Mouse (Mus musculus): Measurements from ENCODE around the gene Cog4. TPM values are rescaled to one million over a fixed set of nuclear protein-coding genes. Genes with fewer than 3 reads are reported as not detected.
A peak's percentile ranks its signal among the peaks of the same experiment; 100 is the strongest.
"Not testable (repeated sequence)": the region's sequence is repeated elsewhere in the genome, so short reads cannot be mapped to it uniquely, and the experiment has no call there.

Gene Cog4
- total RNA-seq, 2 experiments from 2014 or later, result 54.3 to 58.6 TPM

DNA sequence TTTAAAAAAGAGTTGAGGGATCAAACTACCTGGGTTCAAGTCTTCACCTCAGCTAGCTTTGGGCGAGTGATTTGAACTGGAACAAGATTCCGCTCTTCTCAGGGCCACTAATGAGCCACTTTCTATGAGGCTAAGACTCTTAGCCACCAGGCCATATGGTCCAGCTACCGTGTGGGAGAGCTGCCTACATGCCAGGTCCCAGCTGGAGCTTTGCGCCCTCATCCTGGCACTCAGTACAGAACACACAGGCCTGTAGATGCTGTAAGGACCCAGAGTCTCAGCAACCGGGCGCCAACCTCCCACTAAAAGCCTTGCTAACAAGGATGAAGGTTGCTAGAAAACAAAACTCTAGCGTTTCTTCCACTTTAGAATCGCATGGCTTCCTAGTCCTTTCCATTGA is 42.0 kb downstream of the Cog4 start:
- peak in 1 of 2 experiments; percentile 30 for DNase-seq (ENCODE audit: low spot score in 2 of 2)

- no peak for DNase-seq (ENCODE audit: low spot score in 2 of 2)
Observed at GRCm38 (mm10) chr8:110888860-110889259, 42.5 kb downstream of the Cog4 start.

GRCm38 (mm10) chr8:110889904-110890470 is 43.6 kb downstream of the Cog4 start:
- DNase-seq (ENCODE audit: low spot score in 2 of 2), result no peak

- no peak for DNase-seq (ENCODE audit: low spot score in 2 of 2)
Observed at GRCm38 (mm10) chr8:110892040-110892439, 45.6 kb downstream of the Cog4 start.

DNA sequence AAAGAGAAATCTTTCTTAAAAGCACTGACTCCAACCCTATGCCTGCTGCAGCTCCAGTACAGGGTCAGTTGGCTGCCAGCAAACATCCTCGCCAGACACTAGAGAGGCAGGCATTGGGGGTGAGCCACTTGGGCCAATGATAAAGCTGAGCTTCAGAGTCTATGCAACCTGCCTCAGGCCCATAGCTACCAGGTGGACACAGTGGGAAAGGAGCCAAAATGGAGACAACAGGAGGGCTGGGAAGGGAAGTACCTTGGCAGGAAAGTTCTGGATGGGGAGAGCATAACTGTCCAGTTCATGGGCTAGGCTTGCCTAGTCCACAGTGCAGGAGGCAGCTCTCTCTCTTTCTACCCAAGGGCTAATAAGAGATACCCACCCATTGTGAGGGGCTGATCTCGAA is 46.5 kb downstream of the Cog4 start:
- DNase-seq (ENCODE audit: low spot score in 2 of 2), result no peak

- no peak for DNase-seq (ENCODE audit: low spot score in 2 of 2)
Observed at GRCm38 (mm10) chr8:110894851-110895250, 48.5 kb downstream of the Cog4 start.

- DNase-seq (ENCODE audit: low spot score in 2 of 2), result no peak
Observed at GRCm38 (mm10) chr8:110895254-110895653, 48.9 kb downstream of the Cog4 start.

DNA sequence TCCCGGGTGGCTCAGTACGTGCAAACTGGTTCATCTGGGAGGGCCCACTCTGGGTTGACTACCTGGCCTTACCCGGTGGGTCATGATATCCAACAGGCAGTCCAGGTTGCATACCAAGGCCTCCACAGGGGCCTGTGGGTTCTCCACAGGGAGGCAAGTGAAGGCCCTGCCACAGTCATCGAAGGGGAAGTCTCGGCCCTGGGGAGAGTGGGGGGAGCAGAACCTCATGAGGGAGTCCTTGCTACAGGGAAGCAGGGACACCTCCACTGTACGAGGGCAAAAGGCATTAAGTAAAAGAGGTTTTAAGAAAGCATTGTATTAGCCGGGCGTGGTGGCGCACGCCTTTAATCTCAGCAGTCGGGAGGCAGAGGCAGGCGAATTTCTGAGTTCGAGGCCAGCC is 49.4 kb downstream of the Cog4 start:
- no peak for DNase-seq (ENCODE audit: low spot score in 2 of 2)

GRCm38 (mm10) chr8:110897495-110897894 is 51.1 kb downstream of the Cog4 start:
- DNase-seq (ENCODE audit: low spot score in 2 of 2), result no peak

- no peak for DNase-seq (ENCODE audit: low spot score in 2 of 2)
Observed at GRCm38 (mm10) chr8:110901056-110901455, 54.7 kb downstream of the Cog4 start.

DNA sequence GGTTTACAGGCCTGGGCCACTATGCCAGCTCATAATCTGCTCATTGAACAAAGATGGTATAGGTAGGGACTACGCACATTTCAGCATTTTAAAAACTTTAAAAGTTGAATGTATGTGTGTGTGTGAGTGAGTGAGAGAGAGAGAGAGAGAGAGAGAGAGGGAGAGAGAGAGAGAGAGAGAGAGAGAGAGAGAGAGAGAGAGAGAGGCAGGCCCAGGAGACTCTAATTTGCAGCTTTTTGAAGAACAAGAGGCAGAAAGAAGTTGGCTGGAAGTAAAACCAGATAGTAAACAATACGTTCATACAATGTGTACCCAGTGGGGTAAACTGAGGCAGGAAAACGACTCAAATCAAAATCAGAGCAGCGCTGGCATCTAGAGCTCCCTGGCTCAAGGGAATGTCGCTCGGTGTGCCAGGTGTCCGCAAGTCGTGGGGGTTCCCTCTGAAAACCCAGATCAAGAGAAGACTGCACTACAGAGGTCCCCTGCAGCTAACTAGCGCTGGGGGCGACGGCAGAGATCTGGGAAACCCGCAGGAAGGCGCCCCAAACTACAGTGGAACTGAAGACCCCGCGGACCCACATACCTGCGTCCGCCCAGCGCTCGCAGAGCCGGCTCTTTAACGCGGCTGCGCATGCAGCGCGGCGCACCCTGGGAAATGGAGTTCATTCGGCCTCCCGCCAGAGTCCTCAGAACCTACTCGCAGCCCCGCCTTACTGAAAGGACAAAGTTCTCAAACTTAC is 55.6 kb downstream of the Cog4 start, which contains the start of gene Fuk:
Gene Fuk (minus strand): TSS at position 650 of the 740 bp plus-strand sequence.
- peak; percentile 82 to 88 for DNase-seq (ENCODE audit: low spot score in 2 of 2)

GRCm38 (mm10) chr8:110902579-110902965 is 56.2 kb downstream of the Cog4 start:
- DNase-seq (ENCODE audit: low spot score in 2 of 2), result no peak

- DNase-seq (ENCODE audit: low spot score in 2 of 2), result no peak
Observed at GRCm38 (mm10) chr8:110905404-110905803, 59.0 kb downstream of the Cog4 start.

GRCm38 (mm10) chr8:110906682-110907081 is 60.3 kb downstream of the Cog4 start:
- DNase-seq (ENCODE audit: low spot score in 2 of 2), result no peak

DNA sequence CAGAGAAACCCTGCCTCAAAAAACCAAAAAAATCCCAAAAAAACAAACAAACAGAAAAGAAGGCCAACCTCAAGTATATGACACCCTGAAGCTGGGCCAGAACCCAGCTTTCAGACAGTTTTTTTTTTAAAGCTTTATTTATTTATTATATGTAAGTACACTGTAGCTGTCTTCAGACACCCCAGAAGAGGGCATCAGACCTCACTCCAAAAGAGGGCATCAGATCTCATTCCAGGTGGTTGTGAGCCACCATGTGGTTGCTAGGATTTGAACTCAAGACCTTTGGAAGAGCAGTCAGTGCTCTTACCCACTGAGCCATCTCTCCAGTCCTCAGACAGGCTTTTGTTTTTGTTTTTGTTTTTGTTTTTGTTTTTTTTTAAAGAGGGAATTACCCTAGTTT is 63.5 kb downstream of the Cog4 start:
- not testable (repeated sequence) for DNase-seq (ENCODE audit: low spot score in 2 of 2)

- DNase-seq (ENCODE audit: low spot score in 2 of 2), result no peak
Observed at GRCm38 (mm10) chr8:110911576-110912570, 65.5 kb downstream of the Cog4 start.

DNA sequence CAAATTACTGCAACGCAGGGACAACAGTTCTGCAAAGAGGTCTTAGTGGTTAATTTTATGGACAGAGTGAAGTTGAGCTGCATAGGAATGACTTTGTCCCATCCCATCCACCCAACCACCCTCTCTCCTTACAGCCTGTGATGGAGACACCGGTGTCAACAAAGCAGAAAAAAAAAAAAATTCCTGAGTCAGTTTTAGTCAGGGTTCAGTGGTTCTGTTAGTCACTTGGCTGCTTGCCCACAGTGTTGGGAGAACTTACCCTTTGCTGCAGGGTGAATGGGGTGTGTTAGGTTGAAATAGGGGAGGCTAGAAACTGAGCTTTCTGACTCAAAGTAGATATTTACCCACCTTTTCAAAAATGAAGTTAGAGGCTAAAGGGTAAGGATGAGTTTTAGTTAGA is 71.0 kb downstream of the Cog4 start:
- no peak for DNase-seq (ENCODE audit: low spot score in 2 of 2)

DNA sequence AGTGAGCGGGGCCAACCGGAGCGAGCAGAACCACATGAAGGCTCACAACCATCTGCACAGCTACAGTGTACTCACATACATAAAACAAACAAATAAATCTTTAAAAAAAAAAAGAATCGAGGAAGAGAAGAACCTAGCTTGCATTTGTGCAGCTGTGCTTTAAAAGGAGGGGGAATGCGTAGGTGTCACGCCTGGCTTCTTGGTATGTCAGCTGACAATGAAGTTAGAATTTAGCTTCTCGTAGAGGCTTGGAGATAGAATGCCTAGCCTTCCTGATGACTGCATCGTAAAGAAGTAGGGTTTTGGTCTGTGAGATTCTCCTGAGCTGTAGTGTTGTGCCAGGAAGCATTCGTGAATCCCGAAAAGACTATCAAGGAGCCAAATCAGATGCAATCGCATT is 71.6 kb downstream of the Cog4 start:
- no peak for DNase-seq (ENCODE audit: low spot score in 2 of 2)

DNA sequence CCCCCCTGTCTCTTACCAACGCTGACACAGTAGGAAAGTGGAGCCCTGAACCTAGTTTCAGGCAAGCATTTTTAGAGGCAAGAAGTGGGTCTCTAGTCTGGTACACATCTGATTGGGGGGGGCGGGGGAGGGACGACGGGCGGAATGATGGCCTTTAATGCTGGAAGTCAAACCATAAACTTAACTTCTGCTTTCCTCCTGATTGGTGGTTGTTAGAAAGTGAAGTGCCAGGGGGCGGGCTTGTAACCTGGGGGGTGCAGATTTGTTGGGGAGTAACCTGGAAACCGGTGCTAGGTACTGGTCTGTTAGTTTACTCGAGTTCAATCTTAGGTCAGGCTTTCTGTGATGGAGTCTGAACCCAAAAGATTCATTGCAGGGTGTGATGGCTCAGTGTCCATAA is 72.1 kb downstream of the Cog4 start:
- DNase-seq (ENCODE audit: low spot score in 2 of 2), result no peak

DNA sequence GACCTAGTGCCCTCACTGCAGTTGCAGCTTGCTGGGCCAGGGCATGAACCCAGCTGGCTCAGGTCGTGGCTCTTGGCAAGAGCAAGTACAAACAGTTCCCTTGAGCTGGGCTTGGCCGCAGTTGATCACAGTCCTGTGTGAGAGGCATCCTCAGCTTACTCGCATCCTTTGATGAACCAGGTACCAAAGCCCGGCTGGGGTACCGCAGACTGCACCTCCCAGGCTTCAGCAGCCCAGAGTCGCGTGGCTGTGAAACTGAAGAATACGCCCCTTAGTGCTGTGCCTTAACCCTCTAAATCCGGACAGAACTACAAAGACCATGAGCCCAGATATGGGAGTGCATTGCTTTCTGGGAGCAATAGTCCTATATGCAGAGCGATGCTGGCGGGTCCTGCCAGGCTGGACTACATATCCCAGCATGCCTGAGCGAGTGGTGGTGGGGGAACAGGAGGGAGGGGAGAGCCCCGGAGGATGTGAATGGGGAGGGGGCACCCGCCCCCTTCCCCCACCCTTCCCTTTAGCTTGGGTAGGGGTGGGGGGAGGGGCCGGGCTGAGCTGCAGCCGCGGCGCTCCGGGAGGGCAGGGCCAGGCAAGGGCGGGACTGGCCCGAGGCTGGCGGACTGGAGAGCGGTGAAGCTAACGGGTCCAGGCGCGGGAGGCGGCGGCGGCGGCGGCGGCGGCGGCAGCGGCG is 73.1 kb downstream of the Cog4 start, which contains the start of gene St3gal2:
Gene St3gal2 (plus strand): TSS at position 582 of the 691 bp plus-strand sequence.
- DNase-seq (ENCODE audit: low spot score in 2 of 2), result peak; percentile 81 to 91

All from left cerebral cortex, adult 18-20 months (tissue).